Mouse (Mus musculus): ENCODE data around the gene Tdp2.

DNA sequence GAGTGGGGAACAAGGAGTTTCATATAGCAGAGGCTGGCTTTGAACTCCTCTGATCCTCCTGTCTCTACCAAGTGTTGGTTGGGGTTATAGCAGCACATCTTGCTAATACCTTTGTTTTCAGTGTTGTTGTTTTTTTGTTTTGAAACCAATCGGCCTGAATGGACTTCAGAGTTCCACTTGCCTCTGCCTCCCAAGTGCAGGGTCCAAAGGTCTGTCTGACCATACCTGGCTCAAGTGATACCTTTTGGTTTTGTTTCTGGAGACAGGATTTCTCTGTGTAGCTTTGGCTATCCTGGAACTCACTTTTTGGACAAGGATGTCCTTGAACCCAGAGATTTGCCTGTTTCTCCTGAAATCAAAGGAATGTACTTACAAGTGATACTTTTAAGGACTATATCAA lies 11.5 kb upstream of the Tdp2 start:
- TF ChIP-seq CTCF (IDR thresholded peaks at IDR 0.05) = no peak
- TF ChIP-seq POLR2A (IDR thresholded peaks at IDR 0.05; ENCODE audit: insufficient read depth, low read depth, low read length) = no peak
- no peak for TF ChIP-seq EP300 (IDR thresholded peaks at IDR 0.05; ENCODE audit: insufficient read depth, low read depth, low read length)
